Mouse (Mus musculus) E14TG2a.4 (cell line): Measurements from ENCODE around the gene Wdr73.

Experiments used
- CTCF ChIP-seq: conservative IDR thresholded peaks from 2 replicates; pipeline ENCODE4 v1.5.1; 2014; ENCODE audit warnings: low read length
- NANOG ChIP-seq: IDR thresholded peaks from 2 replicates; pipeline ENCODE4 v1.6.1; 2014; ENCODE audit warnings: borderline replicate concordance, low read length, mixed read lengths
- POU5F1 ChIP-seq: IDR thresholded peaks from 2 replicates; pipeline ENCODE4 v1.6.1; 2014; ENCODE audit warnings: low read length, borderline replicate concordance

DNA sequence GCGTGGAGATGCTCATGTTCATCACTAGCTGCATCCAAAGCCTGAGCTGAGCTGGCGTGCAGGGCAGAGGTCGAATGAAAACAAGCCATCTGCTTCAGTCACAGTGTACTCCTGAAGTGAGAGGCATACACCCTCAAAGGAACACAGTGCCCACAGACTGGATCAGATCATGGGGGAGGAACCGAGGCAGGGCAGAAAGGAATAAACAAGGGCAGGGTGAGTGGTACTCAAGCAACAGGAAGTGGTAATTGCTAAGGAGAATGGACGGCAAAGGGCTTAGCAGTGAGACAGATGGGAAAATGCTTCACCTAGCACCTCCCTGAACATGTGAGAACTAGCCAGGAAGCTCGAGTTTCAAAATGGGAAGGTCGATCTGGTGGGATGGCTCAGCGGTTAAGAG is 11.4 kb upstream of the Wdr73 start:
- TF ChIP-seq CTCF (no peak), NANOG (no peak; the same call in 1 of the 2 replicates), POU5F1 (no peak)
